Mouse (Mus musculus) induced T-regulatory cell, adult 2 months (primary cell): ENCODE measurements around the gene C1qa.

Experiments used
- DNase-seq: peaks from one replicate; pipeline ENCODE4 v3.0.0-alpha.2; 2012; ENCODE audit warnings: low read depth

C1qa gene

DNA sequence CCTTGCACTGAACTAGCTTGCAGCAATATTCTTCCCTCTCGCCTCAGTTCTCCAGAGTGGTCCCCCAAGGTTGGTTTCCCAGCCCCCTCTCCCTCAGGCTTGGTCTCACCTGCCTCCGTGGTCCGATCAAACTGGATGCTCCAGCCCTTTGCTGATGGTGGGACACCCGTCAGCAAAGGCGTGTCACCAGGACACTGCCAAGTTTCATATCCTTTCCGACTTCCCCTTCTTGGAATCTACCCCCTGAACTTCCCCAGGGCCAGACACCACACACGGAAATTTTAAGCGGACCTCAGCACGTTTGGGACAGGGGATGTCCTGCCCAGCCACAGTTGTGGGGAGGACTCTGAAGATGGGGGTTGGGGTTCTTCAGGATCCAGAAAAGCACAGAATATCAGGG, at the start of gene C1qa:
Gene C1qa, minus strand, starts transcription at position 167 of the 400 bp plus-strand sequence.
- no peak for DNase-seq

DNA sequence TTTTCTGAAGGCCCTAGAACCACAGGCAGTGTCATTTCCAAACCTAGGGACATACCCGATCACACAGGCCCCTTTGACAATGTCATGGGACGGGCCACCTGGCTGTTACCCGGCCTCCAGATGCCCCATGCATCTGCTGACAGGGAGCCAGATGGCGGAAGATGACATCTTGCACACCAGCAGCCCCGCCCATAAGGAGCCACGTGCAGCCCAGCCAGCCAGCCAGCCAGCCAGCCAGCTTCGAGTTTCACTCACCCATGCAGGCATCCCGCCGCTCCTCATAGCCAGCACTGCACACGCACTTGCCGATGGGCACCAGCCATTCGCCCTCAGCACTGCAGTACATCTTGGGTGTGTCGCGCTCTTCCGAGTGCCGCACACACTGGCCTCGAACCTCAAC, 46.8 kb upstream of the C1qa start:
- DNase-seq, result no peak

DNA sequence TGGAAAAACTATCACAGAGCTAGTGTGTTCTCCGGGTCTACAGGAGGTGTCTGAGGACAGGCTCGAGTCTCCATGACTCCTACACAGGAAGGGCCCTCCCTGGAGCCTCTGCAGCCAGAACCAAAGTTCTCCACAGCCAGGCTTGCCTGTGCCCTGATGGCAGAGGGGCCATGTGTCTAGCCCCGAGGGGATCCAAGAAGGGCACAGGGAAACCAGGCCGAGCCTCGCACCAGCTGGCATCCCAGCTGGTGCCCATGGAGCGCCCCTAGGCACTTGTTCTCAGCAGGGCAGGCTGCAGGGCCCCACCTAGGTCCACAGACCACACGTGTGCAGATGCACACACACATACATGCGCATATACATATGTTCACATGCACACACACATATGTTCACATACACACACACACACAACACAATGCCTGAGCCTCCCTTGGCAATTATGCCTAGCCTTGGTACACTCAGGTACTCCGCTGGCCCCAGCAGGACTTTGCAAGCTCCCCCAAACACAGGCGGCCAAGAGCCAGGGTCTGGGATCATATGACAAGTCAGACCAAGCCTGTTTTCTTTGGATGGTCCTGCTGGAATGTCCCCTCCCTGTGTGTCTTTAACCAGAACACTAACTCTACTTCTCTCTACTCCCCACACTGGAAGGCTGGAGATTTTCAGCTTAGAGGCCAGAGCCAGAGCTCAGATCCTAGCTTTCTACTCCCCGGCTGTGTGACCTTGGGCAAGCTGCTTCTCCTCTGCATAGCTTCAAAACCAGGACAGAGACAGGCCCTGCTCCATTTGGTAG, 46.2 kb upstream of the C1qa start:
- DNase-seq, result no peak

DNA sequence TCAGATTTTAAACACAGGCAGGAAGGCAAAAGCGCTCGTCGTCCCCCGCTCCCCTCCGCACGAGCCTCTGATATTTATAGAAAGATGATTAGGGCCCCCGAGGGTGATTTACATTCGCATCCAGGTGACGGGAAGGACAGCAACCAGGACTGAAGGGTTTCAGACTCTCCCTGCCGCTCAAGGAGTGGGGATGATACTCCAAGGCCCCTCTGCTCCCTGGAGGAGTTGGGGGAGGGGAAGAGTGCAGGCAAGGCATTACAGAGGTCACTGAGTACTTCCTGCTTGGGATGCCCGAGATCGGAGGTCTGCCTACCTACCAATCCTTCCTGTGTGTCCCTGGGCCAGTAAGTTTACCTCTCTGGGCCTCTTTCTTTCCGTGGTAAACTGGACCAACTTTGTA, 44.6 kb upstream of the C1qa start:
- DNase-seq, result no peak

DNA sequence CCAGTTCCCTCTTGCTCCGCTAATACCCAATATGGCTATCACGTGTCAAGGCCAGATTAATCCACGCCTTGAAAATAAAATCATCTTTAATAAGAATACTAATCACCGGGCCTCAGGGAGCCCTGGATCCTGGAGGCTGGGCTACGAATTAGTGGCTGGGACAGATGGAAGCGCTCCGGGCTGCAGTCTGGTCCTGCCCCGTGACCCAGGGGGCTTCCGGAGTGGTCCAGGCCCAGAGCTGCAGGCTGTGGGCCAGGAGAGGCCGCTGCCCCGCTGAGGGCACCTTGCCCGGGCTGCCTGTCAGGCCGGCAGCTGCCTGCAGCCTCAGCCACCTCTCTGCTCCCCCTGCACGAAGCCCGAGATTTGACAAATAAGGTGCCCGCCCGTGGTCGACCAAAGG, 44.2 kb upstream of the C1qa start:
- DNase-seq, result no peak

DNA sequence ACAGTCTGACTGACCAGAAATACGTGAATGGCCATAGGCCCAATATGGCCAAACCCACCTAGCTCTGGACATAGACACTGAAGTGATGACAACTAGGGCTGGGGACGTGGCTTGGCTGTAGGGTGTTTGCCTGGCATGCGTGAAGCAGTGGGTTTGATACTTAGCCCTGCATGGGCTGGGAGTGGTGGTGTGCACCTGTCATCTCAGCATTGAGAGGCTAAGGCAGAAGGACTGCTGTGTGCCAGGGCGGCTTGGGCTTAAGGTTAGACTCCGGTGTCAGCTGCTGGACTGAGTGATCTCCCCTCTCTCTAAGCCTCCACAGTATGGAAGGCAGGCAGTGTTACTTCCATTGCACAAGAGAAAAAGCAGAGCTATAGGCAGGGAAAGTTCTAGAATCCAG, 39.3 kb upstream of the C1qa start:
- DNase-seq, result no peak

- no peak for DNase-seq
Observed at GRCm38 (mm10) chr4:136937344-136937743, 38.7 kb upstream of the C1qa start.

- DNase-seq, result no peak
Observed at GRCm38 (mm10) chr4:136934746-136935613, 36.4 kb upstream of the C1qa start.

DNA sequence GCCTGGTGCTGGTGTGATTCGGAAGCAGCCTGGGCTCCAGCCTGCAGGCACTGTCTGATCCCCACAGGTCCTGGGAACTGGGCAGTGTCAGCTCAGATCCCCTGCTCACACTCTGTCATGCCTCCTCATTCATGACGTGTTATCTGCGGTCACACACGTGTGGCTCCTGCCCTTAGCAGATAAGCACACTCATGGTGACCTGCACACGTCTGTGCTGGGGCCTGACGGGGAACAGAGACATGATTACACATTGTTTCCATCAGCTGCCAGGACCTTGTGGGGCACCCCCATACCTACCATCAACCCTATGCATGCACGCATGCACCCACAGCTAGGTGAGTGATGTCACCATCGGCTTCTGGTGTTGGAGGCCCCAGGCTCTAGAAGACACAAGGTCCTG, 31.9 kb upstream of the C1qa start:
- no peak for DNase-seq

DNA sequence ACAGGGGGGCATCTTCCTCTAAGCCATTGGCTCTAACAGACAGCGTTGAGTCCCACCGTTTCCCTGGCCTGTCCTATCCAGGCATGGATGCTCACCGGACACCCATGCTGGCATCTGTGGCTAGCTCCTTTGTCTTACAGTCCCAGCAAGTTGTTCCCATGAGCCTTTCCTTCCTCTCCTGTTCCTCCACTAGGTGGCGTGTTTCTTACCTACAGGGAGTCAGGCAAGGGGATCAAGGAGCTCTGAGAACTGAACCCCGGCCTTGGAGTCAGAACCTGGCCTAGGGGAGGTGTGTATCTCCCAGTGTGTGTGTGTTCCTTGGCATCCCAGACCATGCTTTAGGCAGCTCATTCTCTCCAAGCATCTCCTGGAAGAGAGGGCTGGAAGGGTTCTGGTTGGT, 30.3 kb upstream of the C1qa start:
- DNase-seq, result peak; percentile 48

GRCm38 (mm10) chr4:136925804-136926203, 27.2 kb upstream of the C1qa start:
- no peak for DNase-seq

DNA sequence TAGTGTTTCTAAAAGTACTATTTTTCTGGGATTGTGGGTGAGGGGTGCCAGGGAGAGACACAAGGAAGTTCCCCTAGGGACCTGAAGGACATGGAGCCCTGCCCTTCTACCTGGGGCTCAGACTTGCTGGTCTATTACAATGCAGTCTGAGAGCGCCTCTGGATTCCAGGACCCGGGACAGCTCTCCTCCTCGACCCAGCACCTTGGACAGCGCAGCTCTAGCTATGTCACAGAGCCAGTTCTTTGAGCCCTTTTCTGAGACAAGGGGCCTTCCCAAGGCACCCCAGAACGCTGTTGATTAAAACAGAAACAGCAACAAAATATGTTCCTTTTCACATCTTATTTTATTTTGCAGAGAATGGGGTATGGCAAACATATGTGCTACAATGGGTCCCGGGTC, 25.9 kb upstream of the C1qa start:
- DNase-seq, result peak; percentile 51

GRCm38 (mm10) chr4:136919526-136919925, 20.9 kb upstream of the C1qa start:
- DNase-seq, result no peak

DNA sequence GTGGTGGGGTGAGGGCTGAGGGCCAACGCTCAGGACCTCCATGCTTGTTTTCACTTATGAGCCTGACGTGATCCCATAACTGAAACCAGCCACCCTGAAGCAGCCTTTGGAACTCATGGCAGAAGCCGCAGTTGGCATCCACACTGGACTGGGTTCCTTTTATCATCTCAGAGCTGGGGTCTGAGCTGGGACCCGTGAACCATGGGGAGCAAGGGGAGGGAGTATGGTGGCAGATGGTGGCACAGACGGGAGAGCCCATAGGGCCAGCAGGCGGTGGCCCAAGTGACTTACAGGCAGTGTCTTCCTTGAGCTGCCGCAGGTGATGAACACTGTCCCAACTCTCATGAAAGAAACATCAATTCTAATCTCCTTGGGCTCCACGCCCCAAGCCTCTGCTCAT, 20.2 kb upstream of the C1qa start:
- no peak for DNase-seq

GRCm38 (mm10) chr4:136917165-136917524, 18.5 kb upstream of the C1qa start:
- DNase-seq, result no peak

DNA sequence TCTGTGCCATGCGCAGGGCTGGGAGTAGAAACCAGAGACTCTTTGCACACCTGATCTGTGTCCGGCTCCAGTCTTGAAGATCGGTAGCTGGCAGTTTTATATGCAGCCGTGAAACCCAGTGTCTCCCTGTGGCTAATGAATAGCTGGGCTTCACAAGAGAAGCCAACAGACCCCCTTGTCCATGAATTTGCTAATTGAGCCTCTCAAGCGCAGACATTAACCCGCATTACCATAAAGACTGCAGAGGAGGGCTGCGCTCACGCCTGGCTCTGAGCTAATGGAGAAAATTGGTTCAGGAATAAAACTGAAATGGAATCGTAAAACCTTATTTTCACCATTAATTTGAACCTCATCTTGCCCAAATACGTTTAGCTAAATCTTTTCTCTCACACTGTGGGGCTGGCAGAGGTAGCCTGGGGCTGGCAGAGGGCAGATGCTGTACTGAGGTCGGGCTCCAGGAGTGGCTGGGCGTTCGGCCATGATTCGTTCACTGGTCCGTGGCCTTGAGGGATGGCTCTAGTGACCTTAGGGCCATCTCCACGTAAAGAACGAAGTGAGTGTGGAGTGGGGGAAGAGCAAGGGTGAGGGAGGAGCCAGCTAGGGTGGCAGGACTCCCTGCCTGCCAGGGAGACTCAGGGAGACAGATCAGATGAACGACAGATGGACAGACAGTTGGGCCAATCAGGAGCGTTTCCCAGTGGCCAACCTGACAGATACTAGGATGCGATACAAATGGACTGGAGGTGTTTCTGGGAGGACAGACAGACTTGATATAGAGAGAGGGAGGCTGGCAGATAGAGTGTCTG, 18.0 kb upstream of the C1qa start:
- DNase-seq, result no peak

DNA sequence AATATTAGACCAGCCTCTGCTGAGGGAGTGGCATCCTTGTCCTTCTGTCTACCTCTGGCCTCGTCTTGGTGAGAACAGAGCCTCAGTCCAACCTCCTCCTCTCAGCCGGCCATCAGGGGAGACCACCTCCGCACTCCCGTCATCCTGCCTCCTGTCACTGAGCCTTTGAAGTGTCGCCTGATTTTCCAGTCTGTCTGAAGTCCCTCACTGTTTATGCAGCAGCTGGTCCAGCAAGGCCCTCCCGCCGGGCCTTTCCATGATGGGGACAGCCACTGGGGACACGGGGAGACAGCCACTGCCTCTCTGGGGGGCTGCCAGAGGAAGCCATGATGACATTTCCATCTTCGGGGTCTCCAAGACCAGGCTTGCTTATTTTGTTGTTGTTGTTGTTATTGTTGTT, 14.2 kb upstream of the C1qa start:
- DNase-seq, result no peak

GRCm38 (mm10) chr4:136911804-136912203, 13.2 kb upstream of the C1qa start:
- DNase-seq, result no peak

DNA sequence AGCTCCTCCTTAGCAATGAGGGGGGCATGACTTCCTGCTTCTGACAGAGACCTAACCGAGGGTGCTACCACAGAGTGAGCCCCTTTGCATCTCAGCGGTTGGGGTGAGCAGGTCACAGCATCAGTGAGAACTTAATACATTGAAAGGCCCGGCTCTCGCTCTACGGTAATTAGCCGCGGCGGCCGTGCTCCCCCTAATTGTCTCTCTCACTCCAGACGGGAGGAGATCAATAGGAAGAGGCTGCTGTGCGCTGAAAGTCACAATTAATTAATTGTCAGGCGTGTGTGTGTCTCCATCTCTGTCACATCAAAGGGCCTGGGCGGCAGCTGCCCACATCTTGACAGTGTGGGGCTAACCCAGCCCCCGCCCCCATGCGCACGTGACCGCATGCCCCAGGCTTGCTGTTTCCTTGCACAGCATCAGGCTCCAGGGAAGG, 12.6 kb upstream of the C1qa start:
- no peak for DNase-seq

- no peak for DNase-seq
Observed at GRCm38 (mm10) chr4:136907809-136908208, 9.2 kb upstream of the C1qa start.

GRCm38 (mm10) chr4:136907033-136907432, 8.4 kb upstream of the C1qa start:
- DNase-seq, result peak; percentile 60

DNA sequence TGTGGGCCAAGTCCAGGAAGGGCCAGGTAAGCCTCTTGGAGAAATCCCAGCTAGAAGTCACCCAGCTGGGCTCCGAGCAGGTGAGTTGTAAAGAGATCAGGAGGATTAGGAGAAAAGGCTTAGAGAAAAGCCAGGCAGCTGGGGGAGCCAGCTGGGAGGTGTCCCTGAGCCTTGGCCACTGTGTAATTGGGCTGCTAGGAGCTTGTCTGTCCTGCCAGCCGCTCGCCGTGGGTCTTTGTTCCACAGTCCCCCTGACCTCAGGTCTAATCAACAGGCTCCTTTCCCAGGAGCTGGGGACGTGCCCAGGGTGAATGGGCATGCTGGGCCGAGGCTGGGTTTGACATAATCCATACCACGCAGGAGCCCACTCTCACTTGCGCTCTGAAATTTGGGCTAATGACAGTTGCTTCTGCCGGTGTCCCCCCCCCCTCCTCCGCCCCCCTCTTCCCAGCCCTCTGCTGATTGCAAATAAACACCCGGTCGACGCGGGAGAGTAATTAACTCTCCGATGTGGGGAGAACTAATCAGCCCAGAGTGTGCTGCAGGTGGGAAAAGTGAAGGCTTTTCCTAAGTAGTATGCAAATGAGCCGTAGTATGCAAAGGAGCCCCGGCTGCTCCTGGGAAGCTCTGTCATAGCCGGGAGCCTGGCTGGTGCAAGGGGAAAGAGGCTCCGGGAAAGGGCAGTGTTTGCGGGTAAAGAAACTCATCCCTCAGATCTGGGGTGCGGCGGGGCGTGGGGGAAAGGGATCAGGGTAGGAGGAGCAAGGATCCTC, 6.3 kb upstream of the C1qa start:
- no peak for DNase-seq
